ENCODE assay signal across 31 mouse cellular contexts in genomic region chr11:71410582-71410981, GRCm38 (mm10).
"Had no signal": no experiment of that assay in that cellular context is flagged by ENCODE, and none has a peak within 500 bp of the region (broad histone marks: within the 10 kb centered on the region; RNA-seq: fewer than 3 reads in every experiment).

No protein-coding gene starts in this region.

- H3K4me2 ChIP-seq: limb, embryonic 12.5 days; limb, embryonic 13.5 days; limb, embryonic 15.5 days; liver, embryonic 11.5 days; liver, embryonic 12.5 days; liver, embryonic 13.5 days; liver, embryonic 15.5 days; lung, embryonic 14.5 days; lung, embryonic 15.5 days; midbrain, embryonic 11.5 days; midbrain, embryonic 12.5 days; midbrain, embryonic 13.5 days; midbrain, embryonic 15.5 days; neural tube, embryonic 12.5 days had no signal

- H3K27ac ChIP-seq: left cerebral cortex, adult 2 months; limb, embryonic 10.5 days; limb, embryonic 12.5 days; limb, embryonic 13.5 days; limb, embryonic 15.5 days; liver, embryonic 12.5 days; liver, embryonic 13.5 days; liver, embryonic 14.5 days; liver, embryonic 15.5 days; lung, embryonic 15.5 days; macrophage; midbrain, embryonic 10.5 days; midbrain, embryonic 12.5 days; midbrain, embryonic 13.5 days; midbrain, embryonic 15.5 days; neural tube, embryonic 12.5 days had no signal

- H3K9me3 ChIP-seq: limb, embryonic 10.5 days; limb, embryonic 12.5 days; limb, embryonic 13.5 days; liver, embryonic 12.5 days; liver, embryonic 13.5 days; liver, embryonic 15.5 days; lung, embryonic 15.5 days; midbrain, embryonic 10.5 days; midbrain, embryonic 12.5 days; midbrain, embryonic 13.5 days; midbrain, embryonic 15.5 days; neural tube, embryonic 12.5 days had no signal

- H3K4me1 ChIP-seq: limb, embryonic 10.5 days; limb, embryonic 12.5 days; limb, embryonic 13.5 days; limb, embryonic 15.5 days; liver, embryonic 12.5 days; liver, embryonic 13.5 days; liver, embryonic 15.5 days; lung, embryonic 15.5 days; megakaryocyte, embryonic 14.5 days had no signal

- H3K27me3 ChIP-seq: limb, embryonic 12.5 days; limb, embryonic 13.5 days; limb, embryonic 15.5 days; liver, embryonic 12.5 days; liver, embryonic 13.5 days; liver, embryonic 15.5 days; lung, embryonic 15.5 days; megakaryocyte, embryonic 14.5 days; midbrain, embryonic 12.5 days; midbrain, embryonic 15.5 days; neural tube, embryonic 12.5 days had no signal

- H3K4me3 ChIP-seq: left cerebral cortex, adult 2 months; limb, embryonic 10.5 days; limb, embryonic 12.5 days; limb, embryonic 13.5 days; limb, embryonic 15.5 days; liver, embryonic 12.5 days; liver, embryonic 13.5 days; liver, embryonic 15.5 days; lung, embryonic 15.5 days; megakaryocyte, embryonic 14.5 days; midbrain, embryonic 10.5 days; midbrain, embryonic 12.5 days; midbrain, embryonic 13.5 days; midbrain, embryonic 15.5 days; myocyte; neural tube, embryonic 12.5 days had no signal

- H3K36me3 ChIP-seq: limb, embryonic 10.5 days; limb, embryonic 12.5 days; limb, embryonic 13.5 days; limb, embryonic 15.5 days; liver, embryonic 12.5 days; liver, embryonic 13.5 days; liver, embryonic 15.5 days; lung, embryonic 15.5 days; midbrain, embryonic 10.5 days; midbrain, embryonic 12.5 days; midbrain, embryonic 13.5 days; midbrain, embryonic 15.5 days; neural tube, embryonic 12.5 days had no signal

- DNase-seq: left cerebral cortex, postnatal 4 days; liver; liver, embryonic 13.5 days; liver, postnatal 0 days; lung, adult 18-20 months; lung, adult 2 months; lung, embryonic 14.5 days; lung, postnatal 10 days; lung, postnatal 14 days; lung, postnatal 36 days; lung, postnatal 4 days; midbrain, embryonic 14.5 days had no signal

- H3K9ac ChIP-seq: limb, embryonic 12.5 days; limb, embryonic 13.5 days; limb, embryonic 15.5 days; liver, embryonic 12.5 days; liver, embryonic 13.5 days; liver, embryonic 14.5 days; liver, embryonic 15.5 days; liver, postnatal 0 days; lung, embryonic 14.5 days; lung, embryonic 15.5 days; midbrain, embryonic 12.5 days; midbrain, embryonic 13.5 days; midbrain, embryonic 15.5 days; neural tube, embryonic 12.5 days had no signal
